ENCODE assay signal across 8 mouse cellular contexts in the genomic region with DNA sequence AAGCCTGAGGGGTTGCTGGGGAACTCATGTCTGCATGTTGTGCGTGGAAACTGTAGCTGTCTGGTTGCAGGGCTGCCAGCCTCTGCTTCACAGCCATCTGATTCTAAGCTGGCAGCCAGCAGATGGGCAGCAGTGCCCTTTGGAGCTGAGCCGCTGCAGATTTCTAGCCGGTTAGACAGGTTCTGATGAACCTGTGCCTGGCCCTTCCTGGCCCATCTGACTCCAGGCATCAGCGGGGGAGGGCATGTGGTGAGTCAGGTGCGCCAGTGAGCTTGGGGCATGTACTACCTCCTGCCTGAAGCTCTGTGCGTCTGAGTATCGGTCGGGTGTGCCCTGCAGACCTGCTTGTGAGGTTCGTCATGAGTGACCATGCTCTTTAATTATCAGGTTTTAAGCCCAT. TPM values are rescaled to one million over a fixed set of nuclear protein-coding genes. Genes with fewer than 3 reads are reported as not detected.
DNase-seq lines count a peak whose midpoint lies in the region; ATAC-seq and TF ChIP-seq lines count a peak whose summit lies in the region.

No protein-coding gene starts in this region.

- peak; percentile 10 for TF ChIP-seq POLR2A in kidney, adult 2 months (IDR thresholded peaks at IDR 0.05; ENCODE audit: low read depth, low read length)

- peaks cover 26% of the 10 kb centered on the region for H3K4me1 ChIP-seq in kidney, adult 2 months (ENCODE audit: control insufficient read depth, insufficient read depth, low read length)
- H3K4me1 ChIP-seq in liver, postnatal 0 days (ENCODE audit: insufficient read depth) = peaks cover 49% of the 10 kb centered on the region

- H3K27me3 ChIP-seq in kidney, adult 2 months (replicated peaks; ENCODE audit: control insufficient read depth, insufficient read depth, low read length) = no peaks in the 10 kb centered on the region
- H3K27me3 ChIP-seq in liver, postnatal 0 days (ENCODE audit: insufficient read depth, low read length) = no peaks in the 10 kb centered on the region

- TF ChIP-seq CTCF in kidney, adult 2 months (conservative IDR thresholded peaks at IDR 0.05; ENCODE audit: insufficient read depth, insufficient read length, low read depth, low read length) = no peak
- TF ChIP-seq CTCF in liver, postnatal 0 days (IDR thresholded peaks at IDR 0.05; ENCODE audit: low read depth) = no peak

- H3K4me2 ChIP-seq in liver, postnatal 0 days (ENCODE audit: low read depth, low read length) = peak overlapping the region; percentile 34

- ATAC-seq in liver, postnatal 0 days = peak; percentile 27

- H3K27ac ChIP-seq in kidney, adult 2 months (ENCODE audit: insufficient read depth, low read depth, low read length) = peak overlapping the region; percentile 63
- H3K27ac ChIP-seq in liver, postnatal 0 days (ENCODE audit: low read depth) = peak overlapping the region; percentile 76

- H3K9me3 ChIP-seq in liver, postnatal 0 days (ENCODE audit: low read length) = no peaks in the 10 kb centered on the region

- peak overlapping the region; percentile 26; the same call in 1 of the 2 replicates for H3K9ac ChIP-seq in liver, postnatal 0 days (replicated peaks)

- TF ChIP-seq EP300 in liver, postnatal 0 days (IDR thresholded peaks at IDR 0.05; ENCODE audit: low read depth) = no peak

- 36% methylated on average over 9 of the region's 9 CpGs for WGBS in kidney, adult 2 months
- WGBS in liver, postnatal 0 days (ENCODE audit: insufficient replicate concordance) = 80% methylated on average over 9 of the region's 9 CpGs

- H3K4me3 ChIP-seq in kidney, adult 2 months (ENCODE audit: insufficient read depth, low read depth, low read length) = no peak overlapping the region
- no peak overlapping the region for H3K4me3 ChIP-seq in liver, postnatal 0 days (ENCODE audit: low read depth, low read length)

- peak; percentile 55 for DNase-seq in adrenal gland, postnatal 14 days
- DNase-seq in adrenal gland, postnatal 10 days = no peak
- peak; percentile 54 to 62 for DNase-seq in spleen, postnatal 10 days (ENCODE audit: low spot score in 2 of 2)
- no peak for DNase-seq in spleen, adult 18-20 months
- peak; percentile 85 for DNase-seq in kidney, adult 2 months
- no peak for DNase-seq in liver, postnatal 0 days
- no peak for DNase-seq in embryo, embryonic 9.5 days (ENCODE audit: extremely low spot score)
- no peak for DNase-seq in right cerebral cortex, postnatal 36 days (ENCODE audit: low spot score in 2 of 2)

- no peaks in the 10 kb centered on the region for H3K36me3 ChIP-seq in kidney, adult 2 months (ENCODE audit: control insufficient read depth, insufficient read depth, low read length)
- H3K36me3 ChIP-seq in liver, postnatal 0 days (replicated peaks; ENCODE audit: insufficient read depth, low read length) = peaks cover 14% of the 10 kb centered on the region; the same call in 1 of the 2 replicates

RNA-seq across cellular contexts. Expression of a gene that starts 24.8 kb away (rescaled TPM):
- 1.0 and 1.8 TPM in 2 replicates for total RNA-seq in adrenal gland, postnatal 14 days (2021)
- 1 to 10 TPM in 1 of 2 experiments, under 1 TPM in 1; 0.91 to 2.7 TPM for total RNA-seq in adrenal gland, postnatal 10 days (2021)
- 3.0 and 3.3 TPM in 2 replicates for polyA plus RNA-seq in kidney, adult 2 months (2012; rRNA removed)
- polyA plus RNA-seq in liver, postnatal 0 days (2015; fragmentation: Nextera tagmentation; extraction: Ambion mirVana) = 2.5 TPM in 2 replicates

Comparison
In these comparisons a context has a peak if more than half of its experiments do, and no peak if none do; other contexts are left out.
1. DNase-seq: peak in adrenal gland, postnatal 14 days (single experiment), spleen, postnatal 10 days (2 of 2) and kidney, adult 2 months (single experiment); none in adrenal gland, postnatal 10 days (single experiment), spleen, adult 18-20 months (0 of 2), liver, postnatal 0 days (single experiment), embryo, embryonic 9.5 days (single experiment) and right cerebral cortex, postnatal 36 days (0 of 2).